Mouse (Mus musculus): ENCODE results near the gene Sppl3.
"Not testable (repeated sequence)": the region's sequence is repeated elsewhere in the genome, so short reads cannot be mapped to it uniquely, and the experiment has no call there.

DNA sequence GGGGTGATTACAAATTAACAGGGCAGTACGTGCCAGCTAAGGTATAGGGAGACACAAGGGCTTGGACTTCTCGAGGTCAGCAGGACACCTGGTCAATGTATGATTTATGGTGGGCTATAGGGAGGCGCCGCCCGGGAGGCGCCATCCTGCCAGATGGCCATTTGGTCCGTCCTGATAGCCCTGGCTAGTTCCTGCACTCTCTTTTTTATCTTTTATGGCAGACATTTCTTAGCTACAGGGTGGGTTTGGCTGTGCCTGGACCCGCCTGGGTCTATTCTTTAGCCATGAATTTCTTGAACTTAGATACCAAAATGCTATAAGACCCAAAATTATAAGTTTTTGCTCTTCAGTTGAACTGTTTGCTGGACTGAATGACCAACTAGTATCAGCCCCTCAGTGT is 62.4 kb downstream of the Sppl3 start:
- TF ChIP-seq CTCF, EP300 (IDR thresholded peaks at IDR 0.05): not testable (repeated sequence)

Data from lung, postnatal 0 days (tissue).